Mouse (Mus musculus): Measurements from ENCODE around the gene Etv1. TPM values are rescaled to one million over a fixed set of nuclear protein-coding genes. Genes with fewer than 3 reads are reported as not detected.
"Not testable (repeated sequence)": the region's sequence is repeated elsewhere in the genome, so short reads cannot be mapped to it uniquely, and the experiment has no call there.

Gene Etv1
- polyA plus RNA-seq, 1 experiment from 2014 or later = 25.1 TPM

DNA sequence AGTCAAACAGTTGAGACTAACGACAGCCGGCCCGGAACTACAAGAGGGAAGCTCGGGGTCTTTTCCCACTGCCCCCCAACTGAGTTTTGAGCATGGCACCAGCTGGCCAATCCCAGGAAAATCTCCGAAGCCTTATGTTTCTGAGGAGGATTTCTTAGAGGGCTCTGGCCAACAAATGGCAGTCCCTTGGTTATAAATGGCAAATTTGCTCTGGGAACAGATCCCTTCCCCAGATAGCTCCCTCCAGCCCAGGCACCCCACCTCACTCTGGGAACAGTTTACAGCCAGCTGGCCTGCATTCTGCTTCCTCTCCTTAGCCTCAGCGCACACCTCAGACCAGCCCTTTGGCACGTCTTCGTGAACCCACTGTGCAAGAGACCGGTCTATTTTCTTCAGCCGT is 53.8 kb downstream of the Etv1 start:
- no peak overlapping the region for H3K27ac ChIP-seq (replicated peaks)
- no peaks in the 10 kb centered on the region for H3K27me3 ChIP-seq (replicated peaks; ENCODE audit: low read depth, poor library complexity, severe bottlenecking)
- 94% methylated on average over 10 of the region's 10 CpGs for WGBS
- DNase-seq (ENCODE audit: low spot score) = no peak
- H3K36me3 ChIP-seq (replicated peaks) = peaks cover 16% of the 10 kb centered on the region
- no peak overlapping the region for H3K4me3 ChIP-seq
- H3K9me3 ChIP-seq = no peaks in the 10 kb centered on the region
- H3K4me1 ChIP-seq = peaks cover 17% of the 10 kb centered on the region

DNA sequence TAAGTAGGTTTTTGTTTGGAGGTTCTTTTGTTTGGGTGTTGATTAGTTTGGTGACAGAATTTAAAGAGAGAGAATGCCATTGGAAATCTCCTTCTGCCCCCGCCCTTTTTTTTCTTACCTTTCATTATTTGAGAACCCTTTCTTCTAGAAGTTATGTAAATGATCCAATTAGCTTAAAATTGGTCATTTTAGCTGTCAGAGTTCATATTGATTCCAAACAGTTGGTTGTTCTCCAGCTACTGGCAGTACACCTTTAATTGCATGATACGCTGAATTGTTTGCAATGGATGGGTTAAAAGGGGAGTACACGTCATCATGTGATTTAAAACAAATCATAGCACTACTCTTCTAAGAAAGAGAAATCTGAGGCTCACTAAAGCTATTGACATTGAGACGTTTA is 55.4 kb downstream of the Etv1 start:
- Histone ChIP-seq H3K4me3 (no peak overlapping the region), H3K27ac (replicated peaks) (no peak overlapping the region), H3K9me3 (no peaks in the 10 kb centered on the region), H3K36me3 (replicated peaks) (peaks cover 16% of the 10 kb centered on the region), H3K4me1 (peaks cover 17% of the 10 kb centered on the region), H3K27me3 (replicated peaks; ENCODE audit: low read depth, poor library complexity, severe bottlenecking) (no peaks in the 10 kb centered on the region)
- WGBS = 68% methylated on average over 4 of the region's 4 CpGs
- DNase-seq (ENCODE audit: low spot score) = no peak

DNA sequence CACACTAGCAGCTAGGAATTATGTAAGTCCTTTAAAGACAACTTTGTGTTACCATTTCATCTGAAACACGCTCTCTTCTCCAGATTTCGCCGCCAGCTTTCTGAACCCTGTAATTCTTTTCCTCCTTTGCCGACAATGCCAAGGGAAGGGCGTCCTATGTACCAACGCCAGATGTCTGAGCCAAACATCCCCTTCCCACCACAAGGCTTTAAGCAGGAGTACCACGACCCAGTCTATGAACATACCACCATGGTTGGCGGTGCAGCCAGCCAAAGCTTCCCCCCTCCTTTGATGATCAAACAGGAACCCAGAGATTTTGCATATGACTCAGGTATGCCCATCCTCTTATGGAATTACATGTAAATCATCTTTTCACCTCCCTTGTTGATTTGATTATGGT is 55.8 kb downstream of the Etv1 start:
- H3K36me3 ChIP-seq (replicated peaks) = peaks cover 16% of the 10 kb centered on the region

DNA sequence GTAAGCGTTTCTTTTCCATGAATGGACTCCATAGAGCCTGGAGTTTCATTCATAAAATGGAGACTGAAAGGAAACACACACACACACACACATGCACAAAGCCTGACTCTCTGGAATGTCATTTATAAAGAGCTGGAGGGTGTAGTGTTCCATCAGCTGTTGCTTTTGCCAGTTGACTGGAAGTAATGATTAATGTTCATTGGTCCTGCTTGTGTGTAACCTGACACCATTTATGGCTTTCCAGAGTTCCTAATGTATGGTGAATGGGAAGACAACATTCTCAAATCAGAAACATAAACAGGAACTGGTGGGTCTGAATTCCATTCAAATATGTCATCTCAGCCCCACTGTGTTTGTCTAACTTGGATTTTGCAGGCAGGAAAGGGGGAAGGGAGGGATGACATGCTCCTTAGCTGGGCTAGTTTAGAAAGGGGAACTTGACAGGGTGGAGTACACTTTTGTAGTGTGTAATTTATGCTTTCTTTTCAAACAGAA is 64.7 kb downstream of the Etv1 start:
- DNase-seq (ENCODE audit: low spot score) = peak; percentile 59
- no peaks in the 10 kb centered on the region for H3K27me3 ChIP-seq (replicated peaks; ENCODE audit: low read depth, poor library complexity, severe bottlenecking)
- H3K4me3 ChIP-seq = no peak overlapping the region
- peak overlapping the region; percentile 30 for H3K27ac ChIP-seq (replicated peaks)
- H3K4me1 ChIP-seq = peaks cover 23% of the 10 kb centered on the region
- H3K9me3 ChIP-seq = no peaks in the 10 kb centered on the region
- H3K36me3 ChIP-seq (replicated peaks) = no peaks in the 10 kb centered on the region
- 2% methylated on average over 1 of the region's 1 CpGs for WGBS

More for the DNA sequence above, 55.8 kb downstream of the Etv1 start:
- not testable (repeated sequence) for H3K9me3 ChIP-seq; DNase-seq (ENCODE audit: low spot score); H3K27me3 ChIP-seq (replicated peaks; ENCODE audit: low read depth, poor library complexity, severe bottlenecking); H3K4me3 ChIP-seq; H3K27ac ChIP-seq (replicated peaks)
- peaks cover 17% of the 10 kb centered on the region for H3K4me1 ChIP-seq
- 81% methylated on average over 7 of the region's 8 CpGs for WGBS

DNA sequence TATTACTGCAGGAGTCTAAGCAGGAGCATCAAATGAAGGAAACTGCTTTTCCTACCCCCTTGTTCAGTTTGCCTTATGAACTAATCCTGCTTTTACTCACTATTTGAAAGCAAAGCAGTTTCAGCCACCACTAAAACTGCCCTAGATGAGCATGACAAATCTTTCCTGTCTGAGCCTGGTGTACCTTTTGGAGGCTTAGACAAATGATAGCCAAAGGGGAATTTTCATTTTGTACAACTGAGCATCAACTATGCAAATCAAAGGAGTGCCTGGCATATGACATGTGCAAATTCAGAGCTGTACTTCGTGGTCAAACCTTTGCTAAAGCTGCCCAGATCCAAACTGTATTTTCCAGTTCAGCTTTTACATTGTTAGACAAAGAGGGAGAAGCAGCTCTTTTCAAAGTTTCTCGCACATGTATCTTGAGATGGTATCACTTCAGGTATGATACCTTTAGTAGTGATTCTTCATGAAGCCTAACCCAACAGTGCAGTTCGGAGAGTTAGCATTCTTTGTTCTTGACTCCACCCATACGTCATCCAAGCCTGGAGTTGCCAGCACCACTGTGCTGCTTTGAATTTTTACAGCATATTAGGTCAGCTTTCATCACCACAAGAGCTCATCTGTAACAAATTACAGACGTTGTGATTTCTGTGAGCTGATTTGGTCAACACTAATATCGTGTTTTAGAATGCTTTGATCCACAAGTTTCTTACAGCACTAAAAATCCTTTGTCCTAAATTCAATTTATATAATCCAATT is 68.5 kb downstream of the Etv1 start:
- H3K27ac ChIP-seq (replicated peaks) = no peak overlapping the region
- no peaks in the 10 kb centered on the region for H3K9me3 ChIP-seq
- WGBS = 64% methylated on average over 6 of the region's 6 CpGs
- DNase-seq (ENCODE audit: low spot score) = no peak
- peaks cover 26% of the 10 kb centered on the region for H3K4me1 ChIP-seq
- H3K36me3 ChIP-seq (replicated peaks) = no peaks in the 10 kb centered on the region
- H3K4me3 ChIP-seq = no peak overlapping the region
- H3K27me3 ChIP-seq (replicated peaks; ENCODE audit: low read depth, poor library complexity, severe bottlenecking) = no peaks in the 10 kb centered on the region

- DNase-seq (ENCODE audit: low spot score) = no peak
- WGBS = 75% methylated on average over 5 of the region's 5 CpGs
These were observed 70.8 kb downstream of the Etv1 start for GRCm38 (mm10) chr12:38849994-38850393.

GRCm38 (mm10) chr12:38854274-38854673 is 75.1 kb downstream of the Etv1 start:
- peak; percentile 19 for DNase-seq (ENCODE audit: low spot score)
- no peaks in the 10 kb centered on the region for H3K27me3 ChIP-seq (replicated peaks; ENCODE audit: low read depth, poor library complexity, severe bottlenecking)
- H3K27ac ChIP-seq (replicated peaks) = peak overlapping the region; percentile 73
- 15% methylated on average over 5 of the region's 5 CpGs for WGBS
- no peaks in the 10 kb centered on the region for H3K9me3 ChIP-seq
- peaks cover 19% of the 10 kb centered on the region for H3K4me1 ChIP-seq
- H3K4me3 ChIP-seq = no peak overlapping the region
- peaks cover 15% of the 10 kb centered on the region for H3K36me3 ChIP-seq (replicated peaks)

More at GRCm38 (mm10) chr12:38849994-38850393, 70.8 kb downstream of the Etv1 start:
- Histone ChIP-seq H3K27me3 (replicated peaks; ENCODE audit: low read depth, poor library complexity, severe bottlenecking) (no peaks in the 10 kb centered on the region), H3K4me3 (no peak overlapping the region), H3K36me3 (replicated peaks) (no peaks in the 10 kb centered on the region), H3K27ac (replicated peaks) (no peak overlapping the region), H3K9me3 (no peaks in the 10 kb centered on the region), H3K4me1 (peaks cover 21% of the 10 kb centered on the region)

GRCm38 (mm10) chr12:38854751-38855150 is 75.6 kb downstream of the Etv1 start:
- Histone ChIP-seq H3K4me1 (peaks cover 19% of the 10 kb centered on the region), H3K27me3 (replicated peaks; ENCODE audit: low read depth, poor library complexity, severe bottlenecking) (no peaks in the 10 kb centered on the region), H3K36me3 (replicated peaks) (peaks cover 15% of the 10 kb centered on the region), H3K27ac (replicated peaks) (peak overlapping the region; percentile 73; the same call in 1 of the 2 replicates), H3K9me3 (no peaks in the 10 kb centered on the region), H3K4me3 (no peak overlapping the region)
- WGBS = 58% methylated on average over 6 of the region's 6 CpGs
- DNase-seq (ENCODE audit: low spot score) = no peak

- DNase-seq (ENCODE audit: low spot score) = no peak
- Histone ChIP-seq H3K9me3 (no peaks in the 10 kb centered on the region), H3K27ac (replicated peaks) (no peak overlapping the region), H3K36me3 (replicated peaks) (peaks cover 15% of the 10 kb centered on the region), H3K4me3 (no peak overlapping the region), H3K27me3 (replicated peaks; ENCODE audit: low read depth, poor library complexity, severe bottlenecking) (no peaks in the 10 kb centered on the region), H3K4me1 (peaks cover 10% of the 10 kb centered on the region)
- WGBS = 87% methylated on average over 4 of the region's 4 CpGs
These were observed 80.5 kb downstream of the Etv1 start for GRCm38 (mm10) chr12:38859675-38860074.

DNA sequence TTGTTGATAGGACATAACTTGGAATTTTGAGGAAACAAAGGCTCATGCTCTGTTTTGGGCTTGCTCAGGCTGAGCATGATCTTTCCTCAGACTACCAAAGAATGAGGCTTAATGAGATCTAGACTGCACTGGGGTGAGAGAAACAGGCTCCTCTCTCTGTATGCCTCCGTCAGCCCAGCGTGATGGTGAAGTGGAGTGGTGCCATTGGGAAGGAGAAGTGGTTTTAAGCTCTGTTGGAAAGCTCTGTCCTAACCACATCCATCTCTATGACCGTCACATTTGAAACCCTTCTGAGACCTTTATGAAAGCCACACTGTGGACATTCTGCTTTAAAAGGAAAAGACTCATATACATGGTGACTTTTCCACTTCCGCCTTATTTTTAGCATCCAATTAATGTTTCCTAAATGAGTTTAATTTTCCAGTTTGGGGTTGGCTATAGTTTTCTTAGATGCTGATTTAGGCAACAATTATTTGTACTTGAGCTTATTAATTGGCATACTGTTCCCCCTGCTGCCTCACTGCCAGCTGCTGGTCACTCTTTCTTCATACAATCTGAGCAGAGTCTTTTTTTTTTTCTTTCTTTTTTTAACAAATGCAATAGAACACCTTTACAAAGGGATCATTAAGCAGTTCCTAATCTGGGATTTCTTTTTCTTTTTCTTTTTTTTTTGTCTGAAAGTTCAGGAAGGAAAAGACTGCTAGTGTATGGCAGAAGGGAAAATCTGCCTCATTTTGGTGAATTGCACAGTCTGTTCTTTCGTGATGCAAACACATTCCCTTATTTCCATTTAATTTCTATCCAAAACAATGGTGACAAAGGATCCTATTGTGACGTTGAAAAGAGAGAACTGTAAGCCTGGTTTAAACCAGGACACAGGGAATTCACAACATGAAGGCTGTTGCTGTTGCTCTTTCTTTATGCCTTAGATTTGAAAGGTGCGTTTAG is 81.3 kb downstream of the Etv1 start:
- WGBS = 70% methylated on average over 7 of the region's 7 CpGs
- Histone ChIP-seq H3K36me3 (replicated peaks) (peaks cover 17% of the 10 kb centered on the region), H3K27me3 (replicated peaks; ENCODE audit: low read depth, poor library complexity, severe bottlenecking) (no peaks in the 10 kb centered on the region), H3K27ac (replicated peaks) (no peak overlapping the region), H3K4me3 (no peak overlapping the region), H3K9me3 (no peaks in the 10 kb centered on the region), H3K4me1 (peaks cover 3% of the 10 kb centered on the region; the same call in 1 of the 2 replicates)
- DNase-seq (ENCODE audit: low spot score) = no peak

- no peak overlapping the region for H3K27ac ChIP-seq (replicated peaks)
- H3K27me3 ChIP-seq (replicated peaks; ENCODE audit: low read depth, poor library complexity, severe bottlenecking) = no peaks in the 10 kb centered on the region
- 86% methylated on average over 4 of the region's 4 CpGs for WGBS
- no peak for DNase-seq (ENCODE audit: low spot score)
- 0 out of 2 replicates have a peak, but pooled peaks cover 3% of the 10 kb centered on the region for H3K4me1 ChIP-seq
- H3K4me3 ChIP-seq = no peak overlapping the region
- H3K9me3 ChIP-seq = no peaks in the 10 kb centered on the region
- H3K36me3 ChIP-seq (replicated peaks) = peaks cover 9% of the 10 kb centered on the region
These were observed 84.2 kb downstream of the Etv1 start for GRCm38 (mm10) chr12:38863395-38863794.

DNA sequence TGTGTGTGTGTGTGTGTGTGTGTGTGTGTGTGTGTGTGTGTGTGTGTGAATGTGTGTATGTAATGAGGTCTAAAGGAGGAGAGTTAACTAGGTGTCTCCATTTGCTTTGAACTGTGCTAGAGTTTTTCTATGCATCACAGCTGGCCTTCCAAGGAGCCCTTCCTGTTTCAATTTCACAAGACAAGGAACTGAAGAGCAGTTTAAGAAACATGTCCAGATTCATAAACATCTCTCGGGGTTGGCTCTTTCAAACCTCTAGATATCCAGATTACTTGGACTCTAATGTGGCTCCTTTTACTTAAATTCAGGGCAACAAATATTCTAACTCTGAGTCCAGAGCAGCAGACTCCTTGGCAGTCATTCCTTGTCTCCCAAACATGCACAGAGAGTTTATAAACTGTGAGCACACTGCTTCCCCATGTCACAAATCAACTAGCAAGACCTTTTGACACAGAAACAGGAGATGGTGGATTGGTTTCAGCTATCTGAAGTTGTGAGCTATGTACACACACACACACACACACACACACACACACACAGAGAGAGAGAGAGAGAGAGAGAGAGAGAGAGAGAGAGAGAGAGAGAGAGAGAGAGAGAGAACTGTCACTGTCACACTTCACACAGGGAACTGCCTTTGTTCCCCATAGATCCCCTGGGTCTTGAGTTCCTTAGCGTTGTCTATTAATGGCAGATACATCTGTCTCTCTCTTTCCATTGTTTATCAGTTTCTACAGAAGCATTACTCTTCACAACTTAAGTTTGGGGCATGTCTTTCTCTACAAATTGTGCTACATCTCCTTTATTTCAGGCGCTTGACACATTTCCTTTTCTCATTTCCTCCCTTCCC is 85.0 kb downstream of the Etv1 start:
- no peak overlapping the region for H3K4me3 ChIP-seq
- 0 out of 2 replicates have a peak, but pooled peaks cover 4% of the 10 kb centered on the region for H3K36me3 ChIP-seq (replicated peaks)
- H3K27me3 ChIP-seq (replicated peaks; ENCODE audit: low read depth, poor library complexity, severe bottlenecking) = no peaks in the 10 kb centered on the region
- 79% methylated on average over 3 of the region's 3 CpGs for WGBS
- H3K9me3 ChIP-seq = no peaks in the 10 kb centered on the region
- H3K27ac ChIP-seq (replicated peaks) = no peak overlapping the region
- 0 out of 2 replicates have a peak, but pooled peaks cover 3% of the 10 kb centered on the region for H3K4me1 ChIP-seq
- DNase-seq (ENCODE audit: low spot score) = no peak

Measured in embryonic facial prominence, embryonic 10.5 days (tissue).